Mouse (Mus musculus): Measurements from ENCODE around the gene Gtpbp2. TPM values are rescaled to one million over a fixed set of nuclear protein-coding genes. Genes with fewer than 3 reads are reported as not detected.
A peak's percentile ranks its signal among the peaks of the same experiment; 100 is the strongest.

Gtpbp2 gene
- 38.7 and 40.8 TPM in 2 replicates for polyA plus RNA-seq (2015; fragmentation: Nextera tagmentation; extraction: Ambion mirVana)

GRCm38 (mm10) chr17:46160686-46161085 lies at the start of gene Gtpbp2:
TSS of gene Gtpbp2 (plus strand) at chr17:46161032.
- Histone ChIP-seq H3K9ac (replicated peaks) (peak within 1 kb of the TSS; percentile 83), H3K27ac (peak within 1 kb of the TSS; percentile 64), H3K4me2 (replicated peaks) (peak within 1 kb of the TSS; percentile 66), H3K4me3 (replicated peaks) (peak within 1 kb of the TSS; percentile 76), H3K36me3 (peaks cover 21% of the 10 kb centered on the region), H3K27me3 (no peaks in the 10 kb centered on the region), H3K9me3 (no peaks in the 10 kb centered on the region), H3K4me1 (replicated peaks) (peaks cover 29% of the 10 kb centered on the region)
- ATAC-seq = peak; percentile 96
- under 1% methylated on average over 23 of the region's 23 CpGs for WGBS

- no peaks in the 10 kb centered on the region for H3K9me3 ChIP-seq
- no peak overlapping the region for H3K4me2 ChIP-seq (replicated peaks)
- no peak overlapping the region for H3K9ac ChIP-seq (replicated peaks)
- H3K36me3 ChIP-seq = peaks cover 42% of the 10 kb centered on the region
- H3K4me1 ChIP-seq (replicated peaks) = peaks cover 19% of the 10 kb centered on the region
- H3K4me3 ChIP-seq (replicated peaks) = no peak overlapping the region
- no peak for ATAC-seq
- no peak overlapping the region for H3K27ac ChIP-seq
- 75% methylated on average over 2 of the region's 2 CpGs for WGBS
- H3K27me3 ChIP-seq = no peaks in the 10 kb centered on the region
These were observed 45.3 kb upstream of the Gtpbp2 start for GRCm38 (mm10) chr17:46115489-46115888.

GRCm38 (mm10) chr17:46116138-46116537 lies 44.7 kb upstream of the Gtpbp2 start:
- Histone ChIP-seq H3K4me1 (replicated peaks) (peaks cover 19% of the 10 kb centered on the region), H3K4me2 (replicated peaks) (no peak overlapping the region), H3K4me3 (replicated peaks) (no peak overlapping the region), H3K36me3 (peaks cover 43% of the 10 kb centered on the region), H3K27me3 (no peaks in the 10 kb centered on the region), H3K9me3 (no peaks in the 10 kb centered on the region), H3K9ac (replicated peaks) (no peak overlapping the region), H3K27ac (no peak overlapping the region)
- ATAC-seq = no peak
- WGBS = 92% methylated on average over 11 of the region's 11 CpGs

- Histone ChIP-seq H3K27ac (no peak overlapping the region), H3K4me1 (replicated peaks) (peaks cover 12% of the 10 kb centered on the region), H3K36me3 (peaks cover 46% of the 10 kb centered on the region), H3K9ac (replicated peaks) (no peak overlapping the region), H3K4me3 (replicated peaks) (no peak overlapping the region), H3K27me3 (no peaks in the 10 kb centered on the region), H3K9me3 (no peaks in the 10 kb centered on the region), H3K4me2 (replicated peaks) (no peak overlapping the region)
- WGBS = 95% methylated on average over 3 of the region's 3 CpGs
- no peak for ATAC-seq
These were observed 44.0 kb upstream of the Gtpbp2 start for GRCm38 (mm10) chr17:46116881-46117280.

- H3K9me3 ChIP-seq = no peaks in the 10 kb centered on the region
- no peaks in the 10 kb centered on the region for H3K27me3 ChIP-seq
- no peak overlapping the region for H3K9ac ChIP-seq (replicated peaks)
- no peak overlapping the region for H3K4me3 ChIP-seq (replicated peaks)
- WGBS = 89% methylated on average over 13 of the region's 13 CpGs
- peaks cover 54% of the 10 kb centered on the region for H3K36me3 ChIP-seq
- no peak for ATAC-seq
- 0 out of 2 replicates have a peak, but pooled peaks cover 7% of the 10 kb centered on the region for H3K4me1 ChIP-seq (replicated peaks)
- no peak overlapping the region for H3K4me2 ChIP-seq (replicated peaks)
- no peak overlapping the region for H3K27ac ChIP-seq
These were observed 43.0 kb upstream of the Gtpbp2 start for GRCm38 (mm10) chr17:46117623-46118422.

GRCm38 (mm10) chr17:46118423-46118850 lies 42.4 kb upstream of the Gtpbp2 start:
- ATAC-seq = no peak
- Histone ChIP-seq H3K9ac (replicated peaks) (no peak overlapping the region), H3K9me3 (no peaks in the 10 kb centered on the region), H3K27ac (no peak overlapping the region), H3K27me3 (no peaks in the 10 kb centered on the region), H3K4me1 (replicated peaks) (0 out of 2 replicates have a peak, but pooled peaks cover 7% of the 10 kb centered on the region), H3K4me3 (replicated peaks) (no peak overlapping the region), H3K4me2 (replicated peaks) (no peak overlapping the region), H3K36me3 (peaks cover 57% of the 10 kb centered on the region)
- 82% methylated on average over 4 of the region's 4 CpGs for WGBS

- no peaks in the 10 kb centered on the region for H3K9me3 ChIP-seq
- no peak for ATAC-seq
- no peaks in the 10 kb centered on the region for H3K27me3 ChIP-seq
- peaks cover 67% of the 10 kb centered on the region for H3K36me3 ChIP-seq
- no peak overlapping the region for H3K9ac ChIP-seq (replicated peaks)
- no peak overlapping the region for H3K4me3 ChIP-seq (replicated peaks)
- H3K4me2 ChIP-seq (replicated peaks) = no peak overlapping the region
- WGBS = 93% methylated on average over 10 of the region's 10 CpGs
- no peak overlapping the region for H3K27ac ChIP-seq
- 0 out of 2 replicates have a peak, but pooled peaks cover 6% of the 10 kb centered on the region for H3K4me1 ChIP-seq (replicated peaks)
These were observed 41.2 kb upstream of the Gtpbp2 start for GRCm38 (mm10) chr17:46119641-46120040.

- no peak overlapping the region for H3K4me2 ChIP-seq (replicated peaks)
- H3K4me1 ChIP-seq (replicated peaks) = 0 out of 2 replicates have a peak, but pooled peaks cover 3% of the 10 kb centered on the region
- no peak overlapping the region for H3K4me3 ChIP-seq (replicated peaks)
- no peaks in the 10 kb centered on the region for H3K27me3 ChIP-seq
- H3K9ac ChIP-seq (replicated peaks) = no peak overlapping the region
- no peak for ATAC-seq
- 97% methylated on average over 4 of the region's 4 CpGs for WGBS
- H3K36me3 ChIP-seq = peaks cover 88% of the 10 kb centered on the region
- no peaks in the 10 kb centered on the region for H3K9me3 ChIP-seq
- no peak overlapping the region for H3K27ac ChIP-seq
These were observed 38.0 kb upstream of the Gtpbp2 start for GRCm38 (mm10) chr17:46122791-46123190.

- WGBS = 94% methylated on average over 4 of the region's 4 CpGs
- H3K4me3 ChIP-seq (replicated peaks) = no peak overlapping the region
- peaks cover 88% of the 10 kb centered on the region for H3K36me3 ChIP-seq
These were observed 37.5 kb upstream of the Gtpbp2 start for GRCm38 (mm10) chr17:46123285-46123684.

GRCm38 (mm10) chr17:46123953-46124700 lies 36.7 kb upstream of the Gtpbp2 start:
- H3K9ac ChIP-seq (replicated peaks) = no peak overlapping the region
- no peak overlapping the region for H3K27ac ChIP-seq
- no peak overlapping the region for H3K4me2 ChIP-seq (replicated peaks)
- H3K4me1 ChIP-seq (replicated peaks) = no peaks in the 10 kb centered on the region
- WGBS = 94% methylated on average over 12 of the region's 12 CpGs
- no peaks in the 10 kb centered on the region for H3K9me3 ChIP-seq
- H3K36me3 ChIP-seq = peaks cover 89% of the 10 kb centered on the region
- no peak for ATAC-seq
- H3K4me3 ChIP-seq (replicated peaks) = no peak overlapping the region
- no peaks in the 10 kb centered on the region for H3K27me3 ChIP-seq

More at GRCm38 (mm10) chr17:46123285-46123684, 37.5 kb upstream of the Gtpbp2 start:
- Histone ChIP-seq H3K27ac (no peak overlapping the region), H3K4me1 (replicated peaks) (0 out of 2 replicates have a peak, but pooled peaks cover 3% of the 10 kb centered on the region), H3K9me3 (no peaks in the 10 kb centered on the region), H3K4me2 (replicated peaks) (no peak overlapping the region), H3K9ac (replicated peaks) (no peak overlapping the region), H3K27me3 (no peaks in the 10 kb centered on the region)
- ATAC-seq = no peak

- Histone ChIP-seq H3K36me3 (peaks cover 92% of the 10 kb centered on the region), H3K4me2 (replicated peaks) (no peak overlapping the region)
- WGBS = 86% methylated on average over 6 of the region's 6 CpGs
These were observed 34.2 kb upstream of the Gtpbp2 start for GRCm38 (mm10) chr17:46126608-46127007.

More at GRCm38 (mm10) chr17:46126608-46127007, 34.2 kb upstream of the Gtpbp2 start:
- Histone ChIP-seq H3K27ac (no peak overlapping the region), H3K27me3 (no peaks in the 10 kb centered on the region), H3K4me1 (replicated peaks) (no peaks in the 10 kb centered on the region), H3K4me3 (replicated peaks) (no peak overlapping the region), H3K9me3 (no peaks in the 10 kb centered on the region), H3K9ac (replicated peaks) (no peak overlapping the region)
- no peak for ATAC-seq

All from midbrain, embryonic 13.5 days (tissue).